Mouse (Mus musculus) stomach, embryonic 16.5 days (tissue): ENCODE data around the gene Fads6. TPM values are rescaled to one million over a fixed set of nuclear protein-coding genes. Genes with fewer than 3 reads are reported as not detected.

Experiments used
- ATAC-seq: fragments of 200-750 bp; cut with Nextera tagmentation; 2 replicates; pipeline ENCODE4 v1.8.0; 2017; ENCODE audit warnings: moderate number of reproducible peaks, moderate TSS enrichment; ENCODE audit not compliant: insufficient read depth, low FRiP score
- H3K27ac ChIP-seq: fragments of 300-500 bp; sonication (generic); 2 replicates; pipeline ENCODE4 v1.5.1; 2014; ENCODE audit warnings: low read length
- H3K27me3 ChIP-seq: fragments of 300-500 bp; sonication (generic); 2 replicates; pipeline ENCODE4 v1.6.1; 2014; ENCODE audit warnings: low read length, control low read depth, mixed read lengths; ENCODE audit not compliant: control insufficient read depth, insufficient read depth
- H3K36me3 ChIP-seq: fragments of 300-500 bp; sonication (generic); 2 replicates; pipeline ENCODE4 v1.6.1; 2014; ENCODE audit warnings: low read length; ENCODE audit not compliant: control insufficient read depth, insufficient read depth
- H3K4me1 ChIP-seq: fragments of 300-500 bp; sonication (generic); 2 replicates; pipeline ENCODE4 v1.6.1; 2014; ENCODE audit warnings: low read length, control low read depth, mixed read lengths; ENCODE audit not compliant: control insufficient read depth, insufficient read depth
- H3K4me2 ChIP-seq: fragments of 300-500 bp; sonication (generic); 2 replicates; pipeline ENCODE4 v1.6.1; 2014; ENCODE audit warnings: low read depth, low read length, mixed read lengths
- H3K4me3 ChIP-seq: fragments of 300-500 bp; sonication (generic); replicated peaks from 2 replicates; pipeline ENCODE4 v1.5.1; 2014; ENCODE audit warnings: mild to moderate bottlenecking, low read length
- H3K9ac ChIP-seq: fragments of 300-500 bp; sonication (generic); 2 replicates; pipeline ENCODE4 v1.6.1; 2014; ENCODE audit warnings: low read length
- H3K9me3 ChIP-seq: fragments of 300-500 bp; sonication (generic); replicated peaks from 2 replicates; pipeline ENCODE4 v1.6.1; 2016; ENCODE audit warnings: low read length, control low read depth; ENCODE audit not compliant: control insufficient read depth
- WGBS: fragments of 180-500 bp; shearing (Covaris S2); extraction: QIAGEN DNeasy Blood & Tissue Kit; methylation state at CpG from one replicate; pipeline ENCODE4 v1.1.7; 2014; 5-methylcytosine and 5-hydroxymethylcytosine counted together
- polyA plus RNA-seq: library from polyadenylated mRNA; unstranded; fragments of >200 nt; fragmentation: Nextera tagmentation; extraction: Ambion mirVana; gene quantifications from 2 replicates; pipeline ENCODE4 v1.2.1, GENCODE M21; 2015

The Fads6 gene
- polyA plus RNA-seq, 1 experiment from 2014 or later, result 1.6 TPM

GRCm38 (mm10) chr11:115243783-115244182 is 53.7 kb downstream of the Fads6 start:
- no peaks in the 10 kb centered on the region for H3K4me1 ChIP-seq
- peaks cover 17% of the 10 kb centered on the region for H3K27me3 ChIP-seq
- no peak for ATAC-seq
- H3K9me3 ChIP-seq, result no peaks in the 10 kb centered on the region
- 88% methylated on average over 12 of the region's 12 CpGs for WGBS
- no peak overlapping the region for H3K9ac ChIP-seq
- H3K36me3 ChIP-seq, result no peaks in the 10 kb centered on the region
- no peak overlapping the region for H3K27ac ChIP-seq
- H3K4me2 ChIP-seq, result no peak overlapping the region
- no peak overlapping the region for H3K4me3 ChIP-seq

GRCm38 (mm10) chr11:115242746-115243145 is 54.7 kb downstream of the Fads6 start:
- H3K36me3 ChIP-seq, result no peaks in the 10 kb centered on the region
- H3K9ac ChIP-seq, result no peak overlapping the region
- no peak overlapping the region for H3K4me2 ChIP-seq
- H3K27ac ChIP-seq, result no peak overlapping the region
- H3K4me3 ChIP-seq, result no peak overlapping the region
- H3K9me3 ChIP-seq, result no peaks in the 10 kb centered on the region
- H3K4me1 ChIP-seq, result no peaks in the 10 kb centered on the region
- WGBS, result 61% methylated on average over 3 of the region's 3 CpGs
- H3K27me3 ChIP-seq, result peaks cover 7% of the 10 kb centered on the region; the same call in 1 of the 2 replicates
- ATAC-seq, result no peak

- H3K27me3 ChIP-seq, result no peaks in the 10 kb centered on the region
- H3K9me3 ChIP-seq, result no peaks in the 10 kb centered on the region
- no peak overlapping the region for H3K4me2 ChIP-seq
- H3K4me1 ChIP-seq, result no peaks in the 10 kb centered on the region
- H3K36me3 ChIP-seq, result no peaks in the 10 kb centered on the region
- no peak overlapping the region for H3K27ac ChIP-seq
- no peak for ATAC-seq
- 78% methylated on average over 11 of the region's 11 CpGs for WGBS
- no peak overlapping the region for H3K9ac ChIP-seq
- no peak overlapping the region for H3K4me3 ChIP-seq
These were observed 56.1 kb downstream of the Fads6 start for GRCm38 (mm10) chr11:115241402-115241801.

GRCm38 (mm10) chr11:115236570-115236969 is 60.9 kb downstream of the Fads6 start:
- Histone ChIP-seq H3K4me2 (no peak overlapping the region), H3K27ac (peak overlapping the region; percentile 29; the same call in 1 of the 2 replicates), H3K4me3 (no peak overlapping the region), H3K27me3 (no peaks in the 10 kb centered on the region), H3K36me3 (no peaks in the 10 kb centered on the region), H3K9me3 (no peaks in the 10 kb centered on the region), H3K9ac (no peak overlapping the region; the same call in 1 of the 2 replicates), H3K4me1 (peaks cover 12% of the 10 kb centered on the region)
- 23% methylated on average over 5 of the region's 5 CpGs for WGBS
- no peak for ATAC-seq

DNA sequence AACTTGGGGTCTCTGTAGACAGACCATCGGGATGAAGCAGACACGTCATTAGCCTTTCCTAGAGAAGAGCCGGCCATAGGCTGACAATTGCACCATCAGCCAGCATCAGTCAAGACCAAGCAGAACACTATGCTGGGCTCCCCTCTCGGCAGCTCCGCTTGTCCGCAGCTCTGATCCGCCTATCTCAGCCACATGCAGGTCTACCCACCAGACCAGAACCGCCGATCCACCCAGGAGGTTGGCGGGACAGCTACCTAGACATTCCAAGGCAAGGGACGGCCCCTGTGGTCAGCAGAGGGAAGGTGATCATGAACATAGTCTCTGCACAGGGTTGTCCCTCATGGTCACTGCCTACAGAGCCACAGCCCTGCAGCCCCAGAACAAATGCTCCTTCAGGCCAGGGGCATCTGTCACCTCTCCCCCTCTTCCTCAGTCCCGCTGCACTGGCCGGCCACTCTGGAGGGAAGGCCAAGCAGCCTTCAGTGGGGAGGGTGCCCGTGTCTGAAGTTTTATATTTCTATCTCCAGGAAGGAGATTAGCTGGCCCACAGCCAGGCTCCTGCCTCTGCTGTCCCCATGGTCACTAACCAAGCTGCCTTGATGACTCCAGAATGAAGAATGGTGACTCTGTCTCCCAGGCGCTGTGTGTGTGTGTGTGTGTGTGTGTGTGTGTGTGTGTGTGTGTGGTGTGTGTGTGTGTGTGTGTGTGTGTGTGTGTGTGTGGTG is 63.0 kb downstream of the Fads6 start:
- Histone ChIP-seq H3K4me3 (no peak overlapping the region), H3K27ac (no peak overlapping the region), H3K36me3 (no peaks in the 10 kb centered on the region), H3K9ac (no peak overlapping the region), H3K4me1 (peaks cover 17% of the 10 kb centered on the region), H3K27me3 (no peaks in the 10 kb centered on the region), H3K4me2 (no peak overlapping the region), H3K9me3 (no peaks in the 10 kb centered on the region)
- 75% methylated on average over 15 of the region's 15 CpGs for whole genome bisulfite sequencing
- ATAC-seq, result no peak

- Histone ChIP-seq H3K4me2 (no peak overlapping the region), H3K27me3 (no peaks in the 10 kb centered on the region), H3K36me3 (no peaks in the 10 kb centered on the region), H3K27ac (no peak overlapping the region), H3K9ac (no peak overlapping the region), H3K9me3 (no peaks in the 10 kb centered on the region), H3K4me1 (peaks cover 17% of the 10 kb centered on the region), H3K4me3 (no peak overlapping the region)
- ATAC-seq, result no peak
- 71% methylated on average over 20 of the region's 20 CpGs for WGBS
These were observed 63.8 kb downstream of the Fads6 start for GRCm38 (mm10) chr11:115233526-115234290.

DNA sequence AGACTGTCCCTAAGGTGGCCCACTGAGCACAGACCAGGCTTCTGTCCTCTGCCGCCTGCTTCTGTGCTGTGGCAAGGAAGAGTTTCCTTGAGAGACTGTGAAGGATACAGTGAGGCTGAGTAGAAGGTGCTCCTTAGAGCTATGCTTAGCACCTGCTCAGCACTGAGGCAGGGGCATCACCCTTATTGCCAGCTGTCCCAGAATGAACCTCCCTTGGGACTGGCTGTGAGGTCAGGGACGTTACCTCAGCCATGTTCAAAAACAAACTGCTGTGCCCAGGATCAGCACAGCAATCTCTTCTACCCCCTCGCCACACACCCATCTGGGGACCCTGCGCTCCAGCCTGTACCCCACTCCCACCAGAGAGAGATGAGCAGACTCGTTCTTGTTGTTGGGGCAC is 64.6 kb downstream of the Fads6 start:
- Histone ChIP-seq H3K9ac (no peak overlapping the region), H3K27ac (no peak overlapping the region), H3K4me1 (peaks cover 17% of the 10 kb centered on the region), H3K4me2 (no peak overlapping the region), H3K36me3 (no peaks in the 10 kb centered on the region), H3K4me3 (no peak overlapping the region), H3K27me3 (no peaks in the 10 kb centered on the region), H3K9me3 (no peaks in the 10 kb centered on the region)
- 88% methylated on average over 5 of the region's 5 CpGs for WGBS
- no peak for ATAC-seq

- no peak overlapping the region; the same call in 1 of the 2 replicates for H3K4me2 ChIP-seq
- 48% methylated on average over 9 of the region's 9 CpGs for WGBS
- H3K27me3 ChIP-seq, result no peaks in the 10 kb centered on the region
- no peaks in the 10 kb centered on the region for H3K36me3 ChIP-seq
- peak overlapping the region; percentile 81 for H3K27ac ChIP-seq
- H3K9ac ChIP-seq, result peak overlapping the region; percentile 18; the same call in 1 of the 2 replicates
- no peak overlapping the region for H3K4me3 ChIP-seq
- peaks cover 17% of the 10 kb centered on the region for H3K4me1 ChIP-seq
- no peak for ATAC-seq
- no peaks in the 10 kb centered on the region for H3K9me3 ChIP-seq
These were observed 65.5 kb downstream of the Fads6 start for GRCm38 (mm10) chr11:115231924-115232323.
